Mouse (Mus musculus): Measurements from ENCODE around the gene Lsm10. TPM values are rescaled to one million over a fixed set of nuclear protein-coding genes. Genes with fewer than 3 reads are reported as not detected.
A peak's percentile ranks its signal among the peaks of the same experiment; 100 is the strongest.

Gene Lsm10
- polyA plus RNA-seq, 1 experiment from 2014 or later = 36.7 TPM

GRCm38 (mm10) chr4:126100764-126101163 lies 4.3 kb downstream of the Lsm10 start:
- Histone ChIP-seq H3K4me3 (no peak overlapping the region), H3K9me3 (replicated peaks) (no peaks in the 10 kb centered on the region), H3K4me1 (peaks cover 82% of the 10 kb centered on the region), H3K27ac (peak overlapping the region; percentile 99), H3K36me3 (peaks cover 13% of the 10 kb centered on the region), H3K9ac (no peak overlapping the region), H3K27me3 (replicated peaks) (no peaks in the 10 kb centered on the region), H3K4me2 (no peak overlapping the region)
- no peak for ATAC-seq
- 78% methylated on average over 3 of the region's 3 CpGs for WGBS (ENCODE audit: insufficient replicate concordance)

- peak; percentile 56 for ATAC-seq
- peaks cover 13% of the 10 kb centered on the region for H3K36me3 ChIP-seq
- H3K9me3 ChIP-seq (replicated peaks) = no peaks in the 10 kb centered on the region
- peak overlapping the region; percentile 99 for H3K27ac ChIP-seq
- H3K4me3 ChIP-seq = peak overlapping the region; percentile 96
- WGBS (ENCODE audit: insufficient replicate concordance) = 39% methylated on average over 7 of the region's 7 CpGs
- peaks cover 89% of the 10 kb centered on the region for H3K4me1 ChIP-seq
- peak overlapping the region; percentile 98 for H3K4me2 ChIP-seq
- peak overlapping the region; percentile 74 for H3K9ac ChIP-seq
- H3K27me3 ChIP-seq (replicated peaks) = no peaks in the 10 kb centered on the region
Measured at GRCm38 (mm10) chr4:126102061-126102841, 5.8 kb downstream of the Lsm10 start.

DNA sequence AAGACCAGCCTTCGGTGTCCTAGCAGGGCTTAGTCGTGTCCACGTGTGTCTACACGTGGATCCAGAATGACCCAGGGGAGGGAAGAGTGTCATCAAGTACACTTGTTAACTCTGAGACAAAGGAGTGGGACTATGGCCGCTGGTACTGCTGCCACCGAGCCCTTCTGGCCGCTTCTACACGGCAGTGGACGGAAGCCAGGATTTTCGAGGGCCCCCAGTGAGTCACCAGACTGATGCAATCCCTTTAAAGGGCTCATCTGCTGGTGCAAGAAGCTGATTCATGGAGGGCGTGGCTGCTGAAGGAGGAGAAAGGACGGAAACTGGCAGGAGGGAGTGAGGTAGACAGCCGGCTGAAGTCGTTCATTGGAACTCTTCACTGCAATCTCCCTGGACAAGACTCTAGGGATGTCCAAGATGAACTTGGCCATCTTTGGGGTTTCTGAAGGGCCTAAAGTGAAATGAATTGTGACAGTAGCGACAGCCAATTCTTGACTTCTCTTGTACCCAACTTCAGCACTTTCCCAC lies 6.7 kb downstream of the Lsm10 start:
- H3K9me3 ChIP-seq (replicated peaks) = no peaks in the 10 kb centered on the region
- peaks cover 9% of the 10 kb centered on the region for H3K36me3 ChIP-seq
- 1% methylated on average over 15 of the region's 15 CpGs for WGBS (ENCODE audit: insufficient replicate concordance)
- peak; percentile 84 for ATAC-seq
- H3K4me2 ChIP-seq = peak overlapping the region; percentile 98
- peak overlapping the region; percentile 74 for H3K9ac ChIP-seq
- H3K4me1 ChIP-seq = peaks cover 89% of the 10 kb centered on the region
- H3K4me3 ChIP-seq = peak overlapping the region; percentile 96
- peak overlapping the region; percentile 99 for H3K27ac ChIP-seq
- no peaks in the 10 kb centered on the region for H3K27me3 ChIP-seq (replicated peaks)

GRCm38 (mm10) chr4:126103590-126104068 lies 7.2 kb downstream of the Lsm10 start, which contains the start of gene Stk40:
Gene Stk40, plus strand, starts transcription at chr4:126103957.
- H3K4me3 ChIP-seq = peak within 1 kb of the TSS; percentile 96
- H3K9ac ChIP-seq = peak within 1 kb of the TSS; percentile 93
- peak within 1 kb of the TSS; percentile 99 for H3K27ac ChIP-seq
- no peaks in the 10 kb centered on the region for H3K27me3 ChIP-seq (replicated peaks)
- peaks cover 89% of the 10 kb centered on the region for H3K4me1 ChIP-seq
- ATAC-seq = peak; percentile 88
- WGBS (ENCODE audit: insufficient replicate concordance) = under 1% methylated on average over 34 of the region's 34 CpGs
- peak within 1 kb of the TSS; percentile 98 for H3K4me2 ChIP-seq
- H3K9me3 ChIP-seq (replicated peaks) = no peaks in the 10 kb centered on the region
- H3K36me3 ChIP-seq = peaks cover 4% of the 10 kb centered on the region; the same call in 1 of the 2 replicates

- Histone ChIP-seq H3K36me3 (no peaks in the 10 kb centered on the region), H3K27ac (peak overlapping the region; percentile 99), H3K9me3 (replicated peaks) (no peaks in the 10 kb centered on the region), H3K4me1 (peaks cover 88% of the 10 kb centered on the region), H3K4me2 (peak overlapping the region; percentile 98), H3K27me3 (replicated peaks) (no peaks in the 10 kb centered on the region), H3K9ac (peak overlapping the region; percentile 93), H3K4me3 (peak overlapping the region; percentile 96)
- under 1% methylated on average over 32 of the region's 34 CpGs for WGBS (ENCODE audit: insufficient replicate concordance)
- ATAC-seq = no peak
Measured at GRCm38 (mm10) chr4:126104261-126105075, 8.0 kb downstream of the Lsm10 start.

DNA sequence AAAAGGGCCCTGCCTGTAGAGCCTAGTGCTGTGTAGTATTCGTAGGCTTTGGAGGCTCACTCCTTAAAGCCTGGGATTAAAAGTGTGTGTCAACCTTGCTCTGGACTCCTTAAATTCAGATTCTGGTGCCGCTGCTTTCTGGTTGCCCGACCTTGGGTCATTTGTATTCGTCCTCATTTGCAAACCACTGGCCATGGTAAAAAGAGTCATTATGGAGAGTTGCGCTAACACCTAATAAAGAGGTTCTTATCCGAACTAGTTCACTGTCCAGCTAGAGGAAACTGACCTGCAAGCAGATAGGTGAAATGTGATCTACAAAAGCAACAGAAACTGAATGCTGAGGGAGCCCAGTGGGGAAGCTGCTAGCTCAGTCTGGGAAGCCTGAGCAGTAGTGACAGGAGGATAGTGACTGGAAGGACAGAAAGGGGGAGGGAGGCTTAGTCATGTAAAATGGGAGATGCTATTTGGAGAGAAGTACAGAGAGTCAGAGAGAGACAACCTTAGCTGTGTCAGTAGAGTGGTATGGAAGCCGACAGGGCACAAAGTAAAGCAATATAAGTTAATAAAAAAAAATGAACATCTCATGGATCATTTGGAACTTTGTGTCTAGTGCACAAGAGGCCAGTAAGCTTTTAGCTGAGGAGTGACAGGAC lies 8.8 kb downstream of the Lsm10 start:
- Histone ChIP-seq H3K9me3 (replicated peaks) (no peaks in the 10 kb centered on the region), H3K4me3 (peak overlapping the region; percentile 96), H3K36me3 (no peaks in the 10 kb centered on the region), H3K27me3 (replicated peaks) (no peaks in the 10 kb centered on the region), H3K4me1 (peaks cover 88% of the 10 kb centered on the region), H3K9ac (peak overlapping the region; percentile 93; the same call in 1 of the 2 replicates), H3K4me2 (peak overlapping the region; percentile 98), H3K27ac (no peak overlapping the region; the same call in 1 of the 2 replicates)
- ATAC-seq = no peak
- WGBS (ENCODE audit: insufficient replicate concordance) = 69% methylated on average over 7 of the region's 7 CpGs

DNA sequence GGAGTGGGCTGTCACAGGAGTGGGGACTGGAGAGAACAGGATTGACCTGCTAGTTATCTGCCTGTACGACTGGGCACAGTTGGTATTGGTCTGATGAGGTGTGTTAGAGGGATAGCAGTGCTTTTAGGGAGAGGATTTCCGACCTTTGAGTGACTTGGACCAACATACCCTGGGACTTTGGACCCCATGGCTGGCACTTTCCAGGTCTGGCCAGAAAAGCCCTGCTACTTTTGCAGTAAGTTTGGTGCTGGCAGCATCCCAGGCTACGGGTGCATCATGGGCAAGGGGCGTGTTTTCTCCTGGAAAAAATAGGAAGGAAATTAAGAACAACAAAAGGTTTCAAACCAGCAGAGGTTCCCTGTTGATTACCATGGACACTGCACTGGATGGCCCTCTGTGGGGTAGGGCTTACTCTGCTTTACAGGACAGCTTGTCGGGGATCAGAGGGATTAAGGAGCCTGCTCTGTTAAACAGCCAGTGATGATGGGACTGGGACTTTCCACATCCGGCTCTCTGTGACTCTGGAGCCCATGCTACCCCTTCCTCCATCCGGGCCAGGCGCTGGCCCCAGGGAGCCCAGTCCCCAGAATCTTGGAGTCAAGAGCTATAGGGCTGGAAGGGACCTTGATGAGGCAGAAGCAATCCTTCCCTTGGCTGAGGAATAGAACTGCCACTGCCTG lies 11.8 kb downstream of the Lsm10 start:
- 59% methylated on average over 8 of the region's 8 CpGs for WGBS (ENCODE audit: insufficient replicate concordance)
- no peaks in the 10 kb centered on the region for H3K9me3 ChIP-seq (replicated peaks)
- no peaks in the 10 kb centered on the region for H3K27me3 ChIP-seq (replicated peaks)
- H3K4me3 ChIP-seq = no peak overlapping the region
- H3K4me2 ChIP-seq = no peak overlapping the region
- H3K4me1 ChIP-seq = peaks cover 77% of the 10 kb centered on the region
- no peaks in the 10 kb centered on the region for H3K36me3 ChIP-seq
- no peak for ATAC-seq
- no peak overlapping the region for H3K27ac ChIP-seq
- no peak overlapping the region for H3K9ac ChIP-seq

DNA sequence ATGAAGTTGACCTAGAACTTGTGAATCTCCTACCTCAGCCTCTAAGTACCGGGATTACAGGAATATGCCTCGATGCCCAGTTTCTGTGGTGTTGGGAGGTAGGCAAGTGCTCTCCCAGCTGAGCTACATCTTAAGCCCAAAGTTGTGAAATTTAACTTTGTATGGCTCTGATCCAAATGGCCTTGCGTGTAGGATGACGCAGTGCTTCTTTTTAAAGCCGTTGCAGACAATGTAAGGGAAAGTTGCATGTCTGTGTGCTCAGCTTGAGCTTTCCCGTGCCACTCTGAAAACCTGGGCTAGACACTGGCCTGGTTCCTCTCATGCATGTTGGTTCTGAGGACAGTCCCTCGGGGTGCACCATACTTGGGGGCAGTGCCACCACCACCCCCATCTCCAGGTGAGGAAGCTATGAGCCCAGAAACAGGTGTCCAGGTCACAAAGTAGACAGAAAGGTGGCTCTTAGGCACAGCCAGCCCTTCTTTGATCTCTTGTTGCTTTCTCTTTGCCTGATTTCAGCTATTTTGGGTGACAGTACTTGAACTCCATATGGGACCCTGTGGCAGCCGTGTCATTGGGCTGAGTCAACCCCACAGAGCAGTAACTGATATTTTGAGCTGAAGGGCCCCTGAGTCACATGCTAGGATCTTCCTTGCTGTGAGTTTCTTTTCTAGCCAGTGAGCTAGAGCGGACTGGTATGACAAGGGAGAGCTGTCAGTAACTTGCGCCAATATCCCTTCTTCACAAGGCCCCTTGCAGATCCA lies 13.4 kb downstream of the Lsm10 start:
- no peak for ATAC-seq
- H3K4me1 ChIP-seq = peaks cover 83% of the 10 kb centered on the region
- H3K4me3 ChIP-seq = no peak overlapping the region
- H3K9ac ChIP-seq = peak overlapping the region; percentile 29; the same call in 1 of the 2 replicates
- H3K27ac ChIP-seq = peak overlapping the region; percentile 72; the same call in 1 of the 2 replicates
- H3K4me2 ChIP-seq = peak overlapping the region; percentile 34
- H3K9me3 ChIP-seq (replicated peaks) = no peaks in the 10 kb centered on the region
- WGBS (ENCODE audit: insufficient replicate concordance) = 64% methylated on average over 10 of the region's 10 CpGs
- no peaks in the 10 kb centered on the region for H3K27me3 ChIP-seq (replicated peaks)
- no peaks in the 10 kb centered on the region for H3K36me3 ChIP-seq

DNA sequence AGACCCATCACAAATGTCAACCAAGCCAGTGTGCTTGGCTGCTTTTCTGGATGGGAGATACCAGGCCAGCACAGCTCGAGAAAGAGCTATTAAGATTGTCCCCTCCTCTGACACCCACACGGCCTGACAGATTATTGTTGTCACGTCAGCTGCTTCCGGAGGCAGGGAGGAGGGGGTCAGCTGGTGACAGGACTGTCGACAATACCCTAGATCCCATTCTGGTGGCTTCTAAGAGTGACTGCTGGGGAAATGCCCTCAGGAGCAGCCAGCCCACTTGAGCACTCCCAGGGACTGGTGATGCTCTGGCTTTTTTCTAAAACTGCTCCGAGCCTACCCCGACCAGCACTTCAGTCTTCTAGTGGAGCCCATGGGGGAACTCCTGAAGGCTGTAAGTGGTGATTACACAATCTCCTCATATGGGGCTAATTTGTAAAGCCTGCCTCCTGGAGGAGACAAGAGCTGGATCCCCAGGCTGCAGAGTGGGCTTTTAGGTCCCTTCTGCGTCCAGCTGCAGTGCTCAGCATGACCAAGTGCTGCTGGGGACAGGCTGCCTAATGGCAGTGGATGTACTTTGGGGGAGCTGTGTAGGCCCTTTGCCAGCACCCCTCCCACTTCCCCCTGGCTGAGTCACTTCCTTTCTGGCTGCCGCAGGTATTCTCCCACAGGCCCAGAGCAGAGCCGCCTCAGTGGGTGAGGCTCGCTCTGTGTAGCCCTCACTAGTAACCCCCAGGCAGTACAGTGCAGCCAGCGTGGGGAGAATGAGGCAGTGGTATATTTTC lies 14.1 kb downstream of the Lsm10 start:
- peak overlapping the region; percentile 29; the same call in 1 of the 2 replicates for H3K9ac ChIP-seq
- H3K36me3 ChIP-seq = no peaks in the 10 kb centered on the region
- peaks cover 82% of the 10 kb centered on the region for H3K4me1 ChIP-seq
- no peak overlapping the region for H3K4me3 ChIP-seq
- peak overlapping the region; percentile 72 for H3K27ac ChIP-seq
- no peaks in the 10 kb centered on the region for H3K27me3 ChIP-seq (replicated peaks)
- peak overlapping the region; percentile 34 for H3K4me2 ChIP-seq
- ATAC-seq = peak; percentile 47; the same call in 1 of the 2 replicates
- WGBS (ENCODE audit: insufficient replicate concordance) = 12% methylated on average over 12 of the region's 12 CpGs
- no peaks in the 10 kb centered on the region for H3K9me3 ChIP-seq (replicated peaks)

GRCm38 (mm10) chr4:126111153-126111549 lies 14.7 kb downstream of the Lsm10 start:
- no peak overlapping the region for H3K4me3 ChIP-seq
- H3K4me2 ChIP-seq = peak overlapping the region; percentile 34
- peaks cover 83% of the 10 kb centered on the region for H3K4me1 ChIP-seq
- H3K27me3 ChIP-seq (replicated peaks) = no peaks in the 10 kb centered on the region
- H3K36me3 ChIP-seq = no peaks in the 10 kb centered on the region
- no peak for ATAC-seq
- peak overlapping the region; percentile 72 for H3K27ac ChIP-seq
- H3K9ac ChIP-seq = peak overlapping the region; percentile 29; the same call in 1 of the 2 replicates
- WGBS (ENCODE audit: insufficient replicate concordance) = 30% methylated on average over 7 of the region's 7 CpGs
- no peaks in the 10 kb centered on the region for H3K9me3 ChIP-seq (replicated peaks)

Measured in liver, embryonic 12.5 days (tissue).